Mouse (Mus musculus): ENCODE data around the gene Trim17. TPM values are rescaled to one million over a fixed set of nuclear protein-coding genes. Genes with fewer than 3 reads are reported as not detected.

The Trim17 gene
- polyA plus RNA-seq, 1 experiment from 2014 or later: 1.1 TPM

DNA sequence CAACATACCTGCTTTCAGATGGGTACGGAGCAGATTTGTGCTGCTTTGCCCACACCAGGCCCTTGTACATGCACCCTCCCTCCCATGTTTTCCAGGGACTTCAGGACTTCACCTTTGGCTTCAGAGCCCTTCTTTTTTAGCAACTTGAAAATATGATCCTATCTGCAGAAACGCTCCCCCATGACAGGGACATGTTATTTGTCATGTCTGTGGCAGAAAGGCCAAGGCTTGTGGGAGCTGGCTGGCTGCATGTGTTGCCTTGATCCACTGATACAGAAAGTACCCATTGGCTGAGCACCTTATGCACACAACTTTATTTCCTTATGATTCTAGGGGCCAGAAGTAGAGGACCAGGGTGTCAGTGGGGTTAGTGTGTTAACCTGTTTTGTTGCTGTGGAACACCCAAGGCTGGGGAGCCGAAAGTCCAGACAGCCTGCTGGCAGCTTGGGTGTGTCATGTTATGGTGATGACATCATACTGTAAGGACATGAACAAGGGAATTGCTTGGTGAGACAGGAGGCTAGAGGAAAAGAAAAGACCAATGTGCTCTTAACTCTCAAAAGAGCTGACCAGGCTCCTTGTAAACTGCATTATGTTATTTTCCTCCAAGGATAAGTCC lies 30.9 kb downstream of the Trim17 start:
- Histone ChIP-seq H3K9me3 (replicated peaks; ENCODE audit: control insufficient read depth, low read length) (no peaks in the 10 kb centered on the region), H3K27me3 (ENCODE audit: control insufficient read depth, insufficient read depth, low read length) (no peaks in the 10 kb centered on the region), H3K9ac (ENCODE audit: low read depth, low read length) (0 out of 2 replicates have a peak overlapping the region, but pooled peaks have one; percentile 40), H3K36me3 (ENCODE audit: control insufficient read depth, insufficient read depth, low read length) (peaks cover 15% of the 10 kb centered on the region), H3K4me1 (ENCODE audit: control insufficient read depth, insufficient read depth, low read length) (peaks cover 70% of the 10 kb centered on the region), H3K4me2 (no peak overlapping the region), H3K27ac (ENCODE audit: low read depth, low read length) (peak overlapping the region; percentile 90), H3K4me3 (ENCODE audit: low read depth, low read length) (no peak overlapping the region)
- 70% methylated on average over 3 of the region's 3 CpGs for WGBS (ENCODE audit: insufficient replicate concordance)
- ATAC-seq (replicated peaks; ENCODE audit: insufficient number of reproducible peaks, low FRiP score, low TSS enrichment): no peak

DNA sequence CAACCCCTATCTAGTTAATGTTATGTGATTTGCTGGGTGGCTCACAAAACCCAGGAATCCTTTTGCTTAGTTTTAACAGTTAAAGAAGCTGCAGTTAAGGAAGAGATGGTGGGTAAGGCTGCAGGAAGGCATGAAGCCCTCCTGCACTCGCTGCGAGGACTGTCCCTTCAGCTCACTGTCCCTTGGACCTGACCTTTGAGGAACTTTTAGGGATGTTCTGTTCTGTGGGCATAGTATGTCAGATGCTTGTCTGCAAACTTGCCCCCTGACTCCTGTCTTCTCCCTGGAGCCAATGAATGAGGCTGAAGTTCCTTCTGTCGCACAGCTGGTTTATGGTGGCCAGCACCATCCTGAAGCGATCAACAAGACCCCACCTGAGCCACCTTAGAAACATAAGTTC lies 34.7 kb downstream of the Trim17 start:
- peaks cover 12% of the 10 kb centered on the region for H3K36me3 ChIP-seq (ENCODE audit: control insufficient read depth, insufficient read depth, low read length)

DNA sequence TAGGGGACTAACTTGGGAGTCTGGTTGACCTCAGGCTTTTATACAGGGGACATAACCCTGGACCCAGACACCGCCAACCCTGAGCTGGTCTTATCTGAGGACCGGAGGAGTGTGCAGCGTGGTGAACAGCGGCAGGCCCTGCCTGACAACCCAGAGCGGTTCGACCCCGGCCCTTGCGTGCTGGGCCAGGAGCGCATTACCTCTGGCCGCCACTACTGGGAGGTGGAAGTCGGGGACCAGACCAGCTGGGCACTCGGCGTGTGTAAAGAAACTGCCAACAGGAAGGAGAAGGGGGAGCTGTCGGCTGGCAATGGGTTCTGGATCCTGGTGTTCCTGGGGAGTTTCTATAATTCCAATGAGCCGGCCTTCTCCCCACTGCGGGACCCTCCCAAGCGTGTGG lies 35.7 kb downstream of the Trim17 start:
- 58% methylated on average over 17 of the region's 17 CpGs for WGBS (ENCODE audit: insufficient replicate concordance)
- Histone ChIP-seq H3K4me3 (ENCODE audit: low read depth, low read length) (no peak overlapping the region), H3K9ac (ENCODE audit: low read depth, low read length) (peak overlapping the region; percentile 54; the same call in 1 of the 2 replicates), H3K36me3 (ENCODE audit: control insufficient read depth, insufficient read depth, low read length) (peaks cover 12% of the 10 kb centered on the region), H3K4me2 (no peak overlapping the region), H3K4me1 (ENCODE audit: control insufficient read depth, insufficient read depth, low read length) (peaks cover 77% of the 10 kb centered on the region), H3K9me3 (replicated peaks; ENCODE audit: control insufficient read depth, low read length) (no peaks in the 10 kb centered on the region), H3K27ac (ENCODE audit: low read depth, low read length) (peak overlapping the region; percentile 81), H3K27me3 (ENCODE audit: control insufficient read depth, insufficient read depth, low read length) (peaks cover 6% of the 10 kb centered on the region; the same call in 1 of the 2 replicates)
- ATAC-seq (replicated peaks; ENCODE audit: insufficient number of reproducible peaks, low FRiP score, low TSS enrichment): no peak

More for the DNA sequence above, 34.7 kb downstream of the Trim17 start:
- H3K9ac ChIP-seq (ENCODE audit: low read depth, low read length): no peak overlapping the region
- H3K27ac ChIP-seq (ENCODE audit: low read depth, low read length): peak overlapping the region; percentile 81; the same call in 1 of the 2 replicates
- H3K4me1 ChIP-seq (ENCODE audit: control insufficient read depth, insufficient read depth, low read length): peaks cover 77% of the 10 kb centered on the region
- 0 out of 2 replicates have a peak, but pooled peaks cover 2% of the 10 kb centered on the region for H3K27me3 ChIP-seq (ENCODE audit: control insufficient read depth, insufficient read depth, low read length)
- no peak overlapping the region for H3K4me2 ChIP-seq
- ATAC-seq (replicated peaks; ENCODE audit: insufficient number of reproducible peaks, low FRiP score, low TSS enrichment): no peak
- WGBS (ENCODE audit: insufficient replicate concordance): 93% methylated on average over 4 of the region's 4 CpGs
- no peaks in the 10 kb centered on the region for H3K9me3 ChIP-seq (replicated peaks; ENCODE audit: control insufficient read depth, low read length)
- H3K4me3 ChIP-seq (ENCODE audit: low read depth, low read length): no peak overlapping the region

DNA sequence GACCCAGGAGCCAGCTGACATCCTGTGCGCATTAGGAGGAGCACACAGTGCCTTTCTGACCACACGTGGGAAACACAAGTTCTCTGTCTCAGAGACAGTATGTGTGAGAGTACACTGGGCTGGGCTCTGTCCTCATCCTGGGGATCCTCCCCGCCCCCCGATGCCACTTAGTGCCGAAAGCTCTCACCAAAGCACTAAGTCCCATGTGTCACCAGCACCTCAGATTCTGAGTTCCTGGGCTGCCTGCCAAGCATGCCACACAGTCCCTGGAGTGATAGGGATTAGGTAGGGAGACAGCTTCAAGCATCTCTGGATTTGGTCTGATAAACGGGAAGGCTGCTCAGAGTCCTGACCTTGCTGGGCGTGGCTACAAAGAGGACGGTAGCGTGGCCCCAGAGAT lies 36.3 kb downstream of the Trim17 start:
- Histone ChIP-seq H3K4me3 (ENCODE audit: low read depth, low read length) (no peak overlapping the region), H3K4me2 (0 out of 2 replicates have a peak overlapping the region, but pooled peaks have one; percentile 11), H3K36me3 (ENCODE audit: control insufficient read depth, insufficient read depth, low read length) (peaks cover 12% of the 10 kb centered on the region)

DNA sequence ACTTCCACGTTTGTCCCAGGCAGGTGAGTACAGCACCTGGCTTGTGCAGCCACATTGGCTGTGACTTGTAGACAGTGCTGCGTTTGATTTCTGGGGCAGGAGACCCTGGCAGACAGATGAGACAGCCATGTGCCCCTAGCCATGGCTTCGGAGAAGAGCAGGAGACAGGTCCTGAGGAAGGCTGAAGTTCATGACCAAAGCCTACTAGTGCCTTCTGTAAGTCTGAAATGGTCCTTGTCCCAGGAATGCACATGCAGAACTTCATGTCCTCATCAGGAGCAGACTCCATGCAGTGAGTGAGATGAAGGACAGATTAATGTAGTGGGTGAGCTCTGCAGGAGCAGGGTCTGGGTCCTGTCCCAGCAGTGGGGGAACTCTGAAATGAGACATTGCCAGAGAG lies 37.4 kb downstream of the Trim17 start:
- 72% methylated on average over 3 of the region's 3 CpGs for WGBS (ENCODE audit: insufficient replicate concordance)
- Histone ChIP-seq H3K27me3 (ENCODE audit: control insufficient read depth, insufficient read depth, low read length) (peaks cover 10% of the 10 kb centered on the region; the same call in 1 of the 2 replicates), H3K4me2 (no peak overlapping the region), H3K4me1 (ENCODE audit: control insufficient read depth, insufficient read depth, low read length) (peaks cover 68% of the 10 kb centered on the region), H3K36me3 (ENCODE audit: control insufficient read depth, insufficient read depth, low read length) (peaks cover 12% of the 10 kb centered on the region), H3K9me3 (replicated peaks; ENCODE audit: control insufficient read depth, low read length) (no peaks in the 10 kb centered on the region), H3K27ac (ENCODE audit: low read depth, low read length) (peak overlapping the region; percentile 47; the same call in 1 of the 2 replicates), H3K4me3 (ENCODE audit: low read depth, low read length) (no peak overlapping the region), H3K9ac (ENCODE audit: low read depth, low read length) (no peak overlapping the region)
- no peak for ATAC-seq (replicated peaks; ENCODE audit: insufficient number of reproducible peaks, low FRiP score, low TSS enrichment)

More for the DNA sequence above, 36.3 kb downstream of the Trim17 start:
- WGBS (ENCODE audit: insufficient replicate concordance): 38% methylated on average over 9 of the region's 9 CpGs
- Histone ChIP-seq H3K9me3 (replicated peaks; ENCODE audit: control insufficient read depth, low read length) (no peaks in the 10 kb centered on the region), H3K27ac (ENCODE audit: low read depth, low read length) (peak overlapping the region; percentile 81), H3K4me1 (ENCODE audit: control insufficient read depth, insufficient read depth, low read length) (peaks cover 76% of the 10 kb centered on the region), H3K9ac (ENCODE audit: low read depth, low read length) (no peak overlapping the region; the same call in 1 of the 2 replicates), H3K27me3 (ENCODE audit: control insufficient read depth, insufficient read depth, low read length) (peaks cover 10% of the 10 kb centered on the region; the same call in 1 of the 2 replicates)
- ATAC-seq (replicated peaks; ENCODE audit: insufficient number of reproducible peaks, low FRiP score, low TSS enrichment): peak; percentile 56

DNA sequence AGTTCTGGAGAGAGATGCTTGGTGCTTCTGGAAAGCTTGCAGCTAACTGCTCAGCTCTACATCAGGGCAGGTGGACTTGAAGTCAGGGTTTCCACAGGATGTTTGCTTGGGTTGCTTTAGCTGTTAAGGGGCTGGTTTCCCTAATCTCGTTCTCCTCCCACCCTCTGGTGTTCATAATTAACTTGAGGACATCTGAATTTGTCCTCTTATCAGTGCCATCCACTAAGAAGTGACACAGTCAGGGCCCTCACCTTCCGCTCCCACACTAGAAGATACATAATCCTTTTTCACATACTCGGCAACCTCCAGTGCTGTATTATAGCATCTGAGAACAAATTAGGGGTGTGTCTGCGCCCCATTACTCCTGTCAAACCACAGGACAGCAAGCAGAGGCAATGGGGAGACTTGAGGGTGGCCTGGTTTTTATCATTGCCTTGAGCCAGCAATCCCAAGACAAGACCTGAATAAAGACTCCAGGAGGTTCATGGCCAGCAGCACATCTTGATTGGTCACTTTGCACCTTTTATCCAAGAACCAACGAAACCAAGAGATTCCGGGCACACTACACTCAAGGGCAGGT lies 38.7 kb downstream of the Trim17 start:
- Histone ChIP-seq H3K36me3 (ENCODE audit: control insufficient read depth, insufficient read depth, low read length) (peaks cover 12% of the 10 kb centered on the region), H3K27ac (ENCODE audit: low read depth, low read length) (no peak overlapping the region), H3K9ac (ENCODE audit: low read depth, low read length) (no peak overlapping the region), H3K4me1 (ENCODE audit: control insufficient read depth, insufficient read depth, low read length) (peaks cover 66% of the 10 kb centered on the region), H3K4me2 (no peak overlapping the region), H3K4me3 (ENCODE audit: low read depth, low read length) (no peak overlapping the region), H3K27me3 (ENCODE audit: control insufficient read depth, insufficient read depth, low read length) (peaks cover 10% of the 10 kb centered on the region; the same call in 1 of the 2 replicates), H3K9me3 (replicated peaks; ENCODE audit: control insufficient read depth, low read length) (no peaks in the 10 kb centered on the region)
- no peak for ATAC-seq (replicated peaks; ENCODE audit: insufficient number of reproducible peaks, low FRiP score, low TSS enrichment)
- WGBS (ENCODE audit: insufficient replicate concordance): 51% methylated on average over 6 of the region's 6 CpGs

DNA sequence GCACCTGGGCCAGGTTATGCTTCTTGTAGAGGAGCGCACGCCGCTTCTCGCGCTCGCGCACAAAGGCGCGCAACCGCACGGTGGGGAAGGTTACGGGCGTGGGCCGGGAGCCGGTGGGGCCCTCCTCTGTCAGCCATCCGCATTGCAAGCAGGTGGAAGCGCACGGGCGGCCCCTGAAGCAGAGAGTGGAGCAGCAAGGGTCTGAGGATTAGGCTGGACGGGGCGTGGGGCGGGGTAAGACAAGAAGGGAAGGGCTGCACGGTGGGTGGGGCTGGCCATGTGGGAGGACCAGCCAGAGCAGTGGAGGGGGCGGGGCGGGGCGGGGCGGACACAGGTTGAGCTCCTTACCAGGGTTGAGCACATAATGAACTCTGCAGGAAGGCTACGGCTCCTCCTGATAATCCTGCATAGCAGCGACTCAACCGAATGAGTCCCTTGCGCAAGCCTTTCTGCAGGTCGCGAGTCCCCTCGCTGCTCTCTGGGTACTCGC lies 39.9 kb downstream of the Trim17 start:
- WGBS (ENCODE audit: insufficient replicate concordance): 3% methylated on average over 35 of the region's 35 CpGs
- peak overlapping the region; percentile 22; the same call in 1 of the 2 replicates for H3K27ac ChIP-seq (ENCODE audit: low read depth, low read length)
- peak overlapping the region; percentile 68 for H3K4me2 ChIP-seq
- H3K4me3 ChIP-seq (ENCODE audit: low read depth, low read length): peak overlapping the region; percentile 35
- peaks cover 67% of the 10 kb centered on the region for H3K4me1 ChIP-seq (ENCODE audit: control insufficient read depth, insufficient read depth, low read length)
- no peaks in the 10 kb centered on the region for H3K9me3 ChIP-seq (replicated peaks; ENCODE audit: control insufficient read depth, low read length)
- ATAC-seq (replicated peaks; ENCODE audit: insufficient number of reproducible peaks, low FRiP score, low TSS enrichment): peak; percentile 33; the same call in 1 of the 2 replicates
- peaks cover 3% of the 10 kb centered on the region; the same call in 1 of the 2 replicates for H3K36me3 ChIP-seq (ENCODE audit: control insufficient read depth, insufficient read depth, low read length)
- 0 out of 2 replicates have a peak overlapping the region, but pooled peaks have one; percentile 28 for H3K9ac ChIP-seq (ENCODE audit: low read depth, low read length)
- H3K27me3 ChIP-seq (ENCODE audit: control insufficient read depth, insufficient read depth, low read length): peaks cover 10% of the 10 kb centered on the region; the same call in 1 of the 2 replicates

DNA sequence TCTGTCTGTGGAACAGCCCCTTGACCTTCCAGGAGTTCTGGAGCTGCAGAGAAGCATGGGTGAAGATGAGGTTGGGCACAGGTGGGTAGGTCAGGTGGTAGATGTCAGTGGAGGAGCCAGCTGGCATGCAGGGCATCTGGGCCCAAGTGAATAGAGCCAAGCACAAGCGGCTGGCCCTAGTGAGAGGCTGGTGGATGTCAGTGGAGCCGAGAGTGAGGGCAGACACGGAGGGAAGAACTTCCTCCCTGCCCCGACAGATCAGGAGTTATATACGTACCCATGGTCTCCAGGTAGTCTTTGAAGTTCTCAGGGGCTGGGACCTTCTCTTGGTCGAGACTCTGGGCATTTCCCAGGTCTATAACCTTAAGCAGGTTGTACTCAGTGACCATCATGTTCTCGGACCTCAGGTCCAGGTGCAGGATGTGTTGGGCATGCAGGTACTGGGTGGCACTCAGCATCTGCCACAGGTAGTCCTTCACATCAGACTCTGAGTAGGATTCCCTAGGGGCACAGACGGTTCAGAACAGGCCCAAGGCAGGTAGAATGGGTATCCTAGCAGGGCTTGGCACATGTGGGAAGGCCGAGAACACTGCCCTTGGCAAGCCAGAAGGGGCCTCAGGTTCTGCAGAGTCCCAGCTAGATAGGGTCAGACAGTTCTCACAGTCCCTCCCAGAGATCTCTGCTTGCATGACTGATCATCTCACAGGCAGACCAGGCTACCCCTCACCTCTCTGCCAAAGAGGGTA lies 40.7 kb downstream of the Trim17 start:
- no peak overlapping the region for H3K4me3 ChIP-seq (ENCODE audit: low read depth, low read length)

More for the DNA sequence above, 40.7 kb downstream of the Trim17 start:
- H3K9me3 ChIP-seq (replicated peaks; ENCODE audit: control insufficient read depth, low read length): no peaks in the 10 kb centered on the region
- 83% methylated on average over 9 of the region's 9 CpGs for WGBS (ENCODE audit: insufficient replicate concordance)
- H3K4me2 ChIP-seq: peak overlapping the region; percentile 68; the same call in 1 of the 2 replicates
- H3K4me1 ChIP-seq (ENCODE audit: control insufficient read depth, insufficient read depth, low read length): peaks cover 66% of the 10 kb centered on the region
- H3K9ac ChIP-seq (ENCODE audit: low read depth, low read length): no peak overlapping the region
- no peak overlapping the region for H3K27ac ChIP-seq (ENCODE audit: low read depth, low read length)
- no peak for ATAC-seq (replicated peaks; ENCODE audit: insufficient number of reproducible peaks, low FRiP score, low TSS enrichment)
- no peaks in the 10 kb centered on the region for H3K36me3 ChIP-seq (ENCODE audit: control insufficient read depth, insufficient read depth, low read length)
- H3K27me3 ChIP-seq (ENCODE audit: control insufficient read depth, insufficient read depth, low read length): peaks cover 10% of the 10 kb centered on the region; the same call in 1 of the 2 replicates
